Mouse (Mus musculus): ENCODE data around the gene Fgfr2.

- TF ChIP-seq POLR2A (IDR thresholded peaks at IDR 0.05; ENCODE audit: insufficient read length, low read depth) (no peak), CEBPB (IDR thresholded peaks at IDR 0.05; ENCODE audit: insufficient read depth, poor library complexity, severe bottlenecking) (no peak), MYOD1 (IDR thresholded peaks at IDR 0.05; ENCODE audit: control insufficient read depth in 1 of 3, insufficient read length in 2 of 3, low read depth in 2 of 3) (no peak), E2F4 (IDR thresholded peaks at IDR 0.05; ENCODE audit: insufficient read depth) (no peak)
Measured at GRCm38 (mm10) chr7:130378308-130378707, 2744.8 kb downstream of the Fgfr2 start.
